Mouse (Mus musculus): ENCODE measurements around the gene Wrap53. TPM values are rescaled to one million over a fixed set of nuclear protein-coding genes. Genes with fewer than 3 reads are reported as not detected.
"Not testable (repeated sequence)": the region's sequence is repeated elsewhere in the genome, so short reads cannot be mapped to it uniquely, and the experiment has no call there.

Wrap53 gene
- 11.1 and 14.3 TPM in 2 replicates for polyA plus RNA-seq (2014; fragmentation: Nextera tagmentation; extraction: Ambion mirVana)

DNA sequence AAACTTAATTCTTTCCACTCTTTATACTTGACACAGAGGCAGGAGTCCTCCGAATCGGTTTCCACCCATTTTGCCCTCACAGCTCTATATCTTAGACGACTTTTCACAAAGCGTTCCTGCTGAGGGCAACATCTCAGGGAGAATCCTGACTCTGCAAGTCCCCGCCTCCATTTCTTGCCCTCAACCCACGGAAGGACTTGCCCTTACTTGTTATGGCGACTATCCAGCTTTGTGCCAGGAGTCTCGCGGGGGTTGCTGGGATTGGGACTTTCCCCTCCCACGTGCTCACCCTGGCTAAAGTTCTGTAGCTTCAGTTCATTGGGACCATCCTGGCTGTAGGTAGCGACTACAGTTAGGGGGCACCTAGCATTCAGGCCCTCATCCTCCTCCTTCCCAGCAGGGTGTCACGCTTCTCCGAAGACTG, at the start of gene Wrap53, which contains the start of gene Trp53:
Wrap53 (minus strand) TSS at position 165 of the 424 bp plus-strand sequence.
Trp53 (plus strand) TSS at position 269 of the 424 bp plus-strand sequence.
- peak within 1 kb of the TSS; percentile 91 to 97 for H3K27ac ChIP-seq (replicated peaks in 1 of 2; ENCODE audit: control insufficient read depth in 1 of 2, insufficient read depth in 1 of 2, low read depth in 2 of 2, low read length in 2 of 2)
- peak within 1 kb of the TSS; percentile 86 for H3K9ac ChIP-seq (ENCODE audit: low read length)
- peak within 1 kb of the TSS; percentile 75 for H3K4me2 ChIP-seq (ENCODE audit: low read length)
- H3K9me3 ChIP-seq (ENCODE audit: control insufficient read depth, low read length), result no peaks in the 10 kb centered on the region
- peak; percentile 68 for ATAC-seq (ENCODE audit: insufficient number of reproducible peaks, insufficient read depth, low FRiP score, low read depth)
- peaks cover 12 to 23% of the 10 kb centered on the region in 2 experiments for H3K4me1 ChIP-seq (ENCODE audit: control insufficient read depth in 2 of 2, insufficient read depth in 2 of 2, low read length in 2 of 2)
- peaks cover 25% of the 10 kb centered on the region for H3K36me3 ChIP-seq (ENCODE audit: control insufficient read depth, insufficient read depth, low read length)
- peak within 1 kb of the TSS; percentile 68 to 79 for H3K4me3 ChIP-seq (ENCODE audit: control insufficient read depth in 1 of 2, insufficient read depth in 1 of 2, low read depth in 1 of 2, low read length in 2 of 2)
- no peaks in the 10 kb centered on the region for H3K27me3 ChIP-seq (ENCODE audit: control insufficient read depth, insufficient read depth, low read length)
- under 1% methylated on average over 13 of the region's 13 CpGs for WGBS

DNA sequence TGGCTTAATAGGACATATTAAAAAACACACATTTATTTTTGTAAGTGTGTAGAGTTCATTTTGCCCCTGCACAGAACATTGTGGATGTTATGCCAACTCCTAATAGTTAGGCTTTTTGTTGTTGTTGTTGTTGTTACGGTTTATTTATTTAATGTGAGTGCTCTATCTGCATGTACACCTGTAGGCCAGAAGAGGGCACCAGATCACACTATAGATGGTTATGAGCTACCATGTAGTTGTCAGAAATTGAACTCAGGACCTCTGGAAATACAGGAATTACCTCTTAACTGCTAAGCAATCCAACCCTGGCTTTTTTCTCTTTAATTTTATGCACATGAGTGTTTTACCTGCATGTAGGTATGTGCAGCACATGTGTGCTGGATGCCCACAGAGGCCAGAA, 49.7 kb upstream of the Wrap53 start:
- Histone ChIP-seq H3K4me3 (ENCODE audit: control insufficient read depth in 1 of 2, insufficient read depth in 1 of 2, low read depth in 1 of 2, low read length in 2 of 2) (no peak overlapping the region), H3K9me3 (ENCODE audit: control insufficient read depth, low read length) (no peaks in the 10 kb centered on the region), H3K4me2 (ENCODE audit: low read length) (no peak overlapping the region), H3K9ac (ENCODE audit: low read length) (no peak overlapping the region), H3K4me1 (ENCODE audit: control insufficient read depth in 2 of 2, insufficient read depth in 2 of 2, low read length in 2 of 2) (peaks cover 2 to 14% of the 10 kb centered on the region in 2 experiments; a peak in 3 of 4 replicates), H3K36me3 (ENCODE audit: control insufficient read depth, insufficient read depth, low read length) (0 out of 2 replicates have a peak, but pooled peaks cover 2% of the 10 kb centered on the region), H3K27me3 (ENCODE audit: control insufficient read depth, insufficient read depth, low read length) (no peaks in the 10 kb centered on the region), H3K27ac (replicated peaks in 1 of 2; ENCODE audit: control insufficient read depth in 1 of 2, insufficient read depth in 1 of 2, low read depth in 2 of 2, low read length in 2 of 2) (no peak overlapping the region)
- 67% methylated on average over 1 of the region's 1 CpGs for WGBS
- ATAC-seq (ENCODE audit: insufficient number of reproducible peaks, insufficient read depth, low FRiP score, low read depth), result no peak

- Histone ChIP-seq H3K4me2 (ENCODE audit: low read length) (no peak overlapping the region), H3K27ac (replicated peaks in 1 of 2; ENCODE audit: control insufficient read depth in 1 of 2, insufficient read depth in 1 of 2, low read depth in 2 of 2, low read length in 2 of 2) (no peak overlapping the region), H3K9me3 (ENCODE audit: control insufficient read depth, low read length) (no peaks in the 10 kb centered on the region), H3K4me1 (ENCODE audit: control insufficient read depth in 2 of 2, insufficient read depth in 2 of 2, low read length in 2 of 2) (0 out of 4 replicates have a peak, but pooled peaks cover 0 to 3% of the 10 kb centered on the region in 2 experiments), H3K9ac (ENCODE audit: low read length) (no peak overlapping the region), H3K27me3 (ENCODE audit: control insufficient read depth, insufficient read depth, low read length) (no peaks in the 10 kb centered on the region), H3K4me3 (ENCODE audit: control insufficient read depth in 1 of 2, insufficient read depth in 1 of 2, low read depth in 1 of 2, low read length in 2 of 2) (no peak overlapping the region), H3K36me3 (ENCODE audit: control insufficient read depth, insufficient read depth, low read length) (no peaks in the 10 kb centered on the region)
- ATAC-seq (ENCODE audit: insufficient number of reproducible peaks, insufficient read depth, low FRiP score, low read depth), result no peak
- WGBS, result 39% methylated on average over 6 of the region's 6 CpGs
Observed at GRCm38 (mm10) chr11:69628286-69628685, 48.2 kb upstream of the Wrap53 start.

DNA sequence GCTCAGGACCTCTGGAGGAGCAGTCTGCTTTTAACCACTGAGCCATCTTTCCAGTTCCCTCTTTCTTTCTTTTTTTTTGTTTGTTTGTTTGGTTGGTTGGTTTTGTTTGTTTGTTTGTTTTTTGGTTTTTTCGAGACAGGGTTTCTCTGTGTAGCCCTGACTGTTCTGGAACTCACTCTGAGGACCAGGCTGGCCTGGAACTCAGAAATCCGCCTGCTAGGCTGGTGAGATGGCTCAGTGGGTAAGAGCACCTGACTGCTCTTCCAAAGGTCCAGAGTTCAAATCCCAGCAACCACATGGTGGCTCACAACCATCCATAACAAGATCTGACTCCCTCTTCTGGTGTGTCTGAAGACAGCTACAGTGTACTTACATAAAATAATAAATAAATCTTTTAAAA, 44.3 kb upstream of the Wrap53 start:
- H3K36me3 ChIP-seq (ENCODE audit: control insufficient read depth, insufficient read depth, low read length); H3K9me3 ChIP-seq (ENCODE audit: control insufficient read depth, low read length); H3K9ac ChIP-seq (ENCODE audit: low read length); H3K4me3 ChIP-seq (ENCODE audit: control insufficient read depth in 1 of 2, insufficient read depth in 1 of 2, low read depth in 1 of 2, low read length in 2 of 2); H3K27me3 ChIP-seq (ENCODE audit: control insufficient read depth, insufficient read depth, low read length); H3K4me2 ChIP-seq (ENCODE audit: low read length); ATAC-seq (ENCODE audit: insufficient number of reproducible peaks, insufficient read depth, low FRiP score, low read depth); H3K27ac ChIP-seq (replicated peaks in 1 of 2; ENCODE audit: control insufficient read depth in 1 of 2, insufficient read depth in 1 of 2, low read depth in 2 of 2, low read length in 2 of 2): not testable (repeated sequence)
- WGBS, result 84% methylated on average over 2 of the region's 2 CpGs
- H3K4me1 ChIP-seq (ENCODE audit: control insufficient read depth in 2 of 2, insufficient read depth in 2 of 2, low read length in 2 of 2), result peaks cover 6 to 11% of the 10 kb centered on the region in 2 experiments; a peak in 3 of 4 replicates

DNA sequence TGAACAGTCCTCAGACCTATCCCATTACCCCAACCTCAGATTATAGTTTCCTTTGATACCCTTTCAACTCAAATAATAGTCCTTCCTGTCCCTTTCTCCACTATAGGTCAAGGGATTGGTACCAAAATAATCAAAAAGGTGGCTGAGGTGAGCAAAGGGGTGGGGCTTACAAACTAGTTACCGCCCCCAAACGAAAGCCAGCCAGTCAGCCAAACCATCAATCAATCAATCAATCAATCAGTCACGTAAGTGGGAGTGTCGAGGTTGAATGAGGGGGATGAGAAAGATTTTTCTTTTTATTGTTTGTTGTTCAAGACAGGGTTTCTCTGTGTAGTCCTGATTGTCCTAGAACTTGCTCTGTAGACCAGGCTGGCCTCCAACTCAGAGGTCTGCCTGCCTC, 43.0 kb upstream of the Wrap53 start:
- H3K9me3 ChIP-seq (ENCODE audit: control insufficient read depth, low read length), result no peaks in the 10 kb centered on the region
- no peak for ATAC-seq (ENCODE audit: insufficient number of reproducible peaks, insufficient read depth, low FRiP score, low read depth)
- peaks cover 6 to 11% of the 10 kb centered on the region in 2 experiments; a peak in 3 of 4 replicates for H3K4me1 ChIP-seq (ENCODE audit: control insufficient read depth in 2 of 2, insufficient read depth in 2 of 2, low read length in 2 of 2)
- no peaks in the 10 kb centered on the region for H3K36me3 ChIP-seq (ENCODE audit: control insufficient read depth, insufficient read depth, low read length)
- H3K27ac ChIP-seq (replicated peaks in 1 of 2; ENCODE audit: control insufficient read depth in 1 of 2, insufficient read depth in 1 of 2, low read depth in 2 of 2, low read length in 2 of 2), result no peak overlapping the region
- 75% methylated on average over 4 of the region's 4 CpGs for WGBS
- H3K27me3 ChIP-seq (ENCODE audit: control insufficient read depth, insufficient read depth, low read length), result no peaks in the 10 kb centered on the region
- no peak overlapping the region for H3K9ac ChIP-seq (ENCODE audit: low read length)
- H3K4me2 ChIP-seq (ENCODE audit: low read length), result peak overlapping the region; percentile 81; the same call in 1 of the 2 replicates
- H3K4me3 ChIP-seq (ENCODE audit: control insufficient read depth in 1 of 2, insufficient read depth in 1 of 2, low read depth in 1 of 2, low read length in 2 of 2), result no peak overlapping the region

GRCm38 (mm10) chr11:69622406-69622805, 42.4 kb upstream of the Wrap53 start:
- no peak for ATAC-seq (ENCODE audit: insufficient number of reproducible peaks, insufficient read depth, low FRiP score, low read depth)
- Histone ChIP-seq H3K9me3 (ENCODE audit: control insufficient read depth, low read length) (no peaks in the 10 kb centered on the region), H3K4me1 (ENCODE audit: control insufficient read depth in 2 of 2, insufficient read depth in 2 of 2, low read length in 2 of 2) (peaks cover 6 to 11% of the 10 kb centered on the region in 2 experiments; a peak in 3 of 4 replicates), H3K36me3 (ENCODE audit: control insufficient read depth, insufficient read depth, low read length) (no peaks in the 10 kb centered on the region), H3K9ac (ENCODE audit: low read length) (peak overlapping the region; percentile 88), H3K4me2 (ENCODE audit: low read length) (peak overlapping the region; percentile 81), H3K27me3 (ENCODE audit: control insufficient read depth, insufficient read depth, low read length) (no peaks in the 10 kb centered on the region), H3K4me3 (ENCODE audit: control insufficient read depth in 1 of 2, insufficient read depth in 1 of 2, low read depth in 1 of 2, low read length in 2 of 2) (peak overlapping the region; percentile 64 to 66), H3K27ac (replicated peaks in 1 of 2; ENCODE audit: control insufficient read depth in 1 of 2, insufficient read depth in 1 of 2, low read depth in 2 of 2, low read length in 2 of 2) (peak overlapping the region; percentile 11 to 55; a peak in 1 of 4 replicates)
- 29% methylated on average over 6 of the region's 6 CpGs for WGBS

DNA sequence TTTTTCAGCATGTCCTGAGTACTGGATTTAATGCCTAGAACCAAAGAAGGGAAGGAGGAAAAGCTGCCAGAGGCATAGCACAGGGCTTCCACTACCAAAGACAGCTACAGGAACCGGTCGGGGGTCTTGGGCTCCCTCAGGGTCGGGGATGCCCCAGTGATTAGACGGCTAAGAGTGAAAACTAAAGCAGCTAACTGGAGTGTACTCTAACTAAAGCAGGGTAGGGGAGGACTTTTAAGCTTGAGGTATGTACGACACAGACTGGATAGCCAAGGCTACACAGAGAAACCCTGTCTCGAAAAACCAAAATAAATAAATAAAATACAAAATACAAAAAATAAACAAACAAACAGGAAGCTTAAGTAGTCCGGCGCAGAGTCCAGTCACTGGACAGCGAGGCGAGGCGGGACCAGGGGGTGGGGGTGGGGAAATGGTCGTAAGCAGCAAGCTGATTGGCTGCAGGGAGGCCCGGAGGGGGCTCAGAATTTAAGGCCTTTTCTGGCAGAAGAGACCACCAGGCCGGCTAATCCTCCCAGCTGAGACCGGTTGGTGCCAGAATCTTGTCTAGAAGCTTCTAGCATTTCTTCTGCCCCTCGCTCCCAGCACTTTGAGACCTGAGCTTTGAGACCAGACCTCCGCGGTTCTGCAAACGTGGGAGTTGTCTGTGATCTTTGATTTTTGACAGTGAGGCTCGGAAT, 41.7 kb upstream of the Wrap53 start, which contains the start of gene Sat2:
Sat2 (plus strand) TSS at position 454 of the 698 bp plus-strand sequence.
- peak; percentile 68; the same call in 1 of the 2 replicates for ATAC-seq (ENCODE audit: insufficient number of reproducible peaks, insufficient read depth, low FRiP score, low read depth)

More for the DNA sequence above, 41.7 kb upstream of the Wrap53 start, which contains the start of gene Sat2:
- H3K27ac ChIP-seq (replicated peaks in 1 of 2; ENCODE audit: control insufficient read depth in 1 of 2, insufficient read depth in 1 of 2, low read depth in 2 of 2, low read length in 2 of 2), result peak within 1 kb of the TSS; percentile 11 to 55; a peak in 2 of 4 replicates
- H3K27me3 ChIP-seq (ENCODE audit: control insufficient read depth, insufficient read depth, low read length), result no peaks in the 10 kb centered on the region
- H3K36me3 ChIP-seq (ENCODE audit: control insufficient read depth, insufficient read depth, low read length), result no peaks in the 10 kb centered on the region
- peaks cover 6 to 11% of the 10 kb centered on the region in 2 experiments; a peak in 3 of 4 replicates for H3K4me1 ChIP-seq (ENCODE audit: control insufficient read depth in 2 of 2, insufficient read depth in 2 of 2, low read length in 2 of 2)
- H3K9ac ChIP-seq (ENCODE audit: low read length), result peak within 1 kb of the TSS; percentile 88
- under 1% methylated on average over 20 of the region's 20 CpGs for WGBS
- H3K4me3 ChIP-seq (ENCODE audit: control insufficient read depth in 1 of 2, insufficient read depth in 1 of 2, low read depth in 1 of 2, low read length in 2 of 2), result peak within 1 kb of the TSS; percentile 64 to 66
- peak within 1 kb of the TSS; percentile 81 for H3K4me2 ChIP-seq (ENCODE audit: low read length)
- H3K9me3 ChIP-seq (ENCODE audit: control insufficient read depth, low read length), result no peaks in the 10 kb centered on the region

All from heart, embryonic 14.5 days (tissue).